Mouse (Mus musculus) CH12.LX (cell line): ENCODE measurements around the gene Znhit2. TPM values are rescaled to one million over a fixed set of nuclear protein-coding genes. Genes with fewer than 3 reads are reported as not detected.
A peak's percentile ranks its signal among the peaks of the same experiment; 100 is the strongest.

ENCODE experiments used
- DNase-seq: peaks from one replicate; pipeline ENCODE4 v3.0.0-alpha.2; 2013; ENCODE audit errors: extremely low read depth
- H3K27ac ChIP-seq: 2 replicates; pipeline ENCODE4 v1.5.1; 2012; ENCODE audit warnings: low read depth, mild to moderate bottlenecking, control low read depth, moderate library complexity; ENCODE audit not compliant: insufficient read depth
- H3K27me3 ChIP-seq: replicated peaks from 2 replicates; pipeline ENCODE3; 2012; ENCODE audit warnings: inconsistent platforms
- H3K36me3 ChIP-seq, 2 experiments: replicated peaks in 1 of 2; 2 replicates each; pipeline versions ENCODE3 to v1.6.1; 2012; ENCODE audit warnings: inconsistent platforms in 1 of 2, low read length in 1 of 2, mild to moderate bottlenecking in 1 of 2, mixed read lengths in 1 of 2, moderate library complexity in 1 of 2; ENCODE audit not compliant: control insufficient read depth in 1 of 2, insufficient read depth in 1 of 2
- H3K4me1 ChIP-seq, 2 experiments: 2 replicates each; pipeline ENCODE4 v1.6.1; 2012; ENCODE audit warnings: inconsistent platforms in 1 of 2, moderate library complexity in 1 of 2; ENCODE audit not compliant: insufficient read depth in 2 of 2, control insufficient read depth in 1 of 2
- H3K4me2 ChIP-seq: 2 replicates; pipeline ENCODE4 v1.6.1; 2012; ENCODE audit warnings: low read depth, mild to moderate bottlenecking, control low read depth; ENCODE audit not compliant: poor library complexity, insufficient read depth, severe bottlenecking
- H3K4me3 ChIP-seq, 3 experiments: fragments of 150-350 bp in 1 of 3; sonication (generic) in 1 of 3; replicated peaks in 1 of 3; 2 replicates each; pipeline versions ENCODE3 to v1.5.1; 2011 to 2012; ENCODE audit warnings: low read depth in 2 of 3, low read length in 2 of 3, mild to moderate bottlenecking in 2 of 3, moderate library complexity in 2 of 3, control low read depth in 1 of 3, improper control_type of control experiment in 1 of 3, inconsistent platforms in 1 of 3, mixed read lengths in 1 of 3; ENCODE audit not compliant: poor library complexity in 1 of 3
- H3K79me2 ChIP-seq: replicated peaks from 2 replicates; pipeline ENCODE4 v1.6.1; 2012; ENCODE audit warnings: mild to moderate bottlenecking, moderate library complexity; ENCODE audit not compliant: control insufficient read depth, poor library complexity, insufficient read depth, severe bottlenecking; ENCODE audit errors: extremely low read depth
- H3K9ac ChIP-seq: 2 replicates; pipeline ENCODE4 v1.6.1; 2012; ENCODE audit warnings: low read depth, mild to moderate bottlenecking, control low read depth, moderate library complexity; ENCODE audit not compliant: insufficient read depth
- H3K9me3 ChIP-seq: replicated peaks from 2 replicates; pipeline ENCODE3; 2012; ENCODE audit warnings: low read length, inconsistent platforms, mixed read lengths
- BHLHE40 ChIP-seq: IDR thresholded peaks from 2 replicates; pipeline ENCODE4 v1.6.1; 2011; ENCODE audit warnings: mild to moderate bottlenecking, low read depth, low read length, improper control_type of control experiment
- CTCF ChIP-seq, 2 experiments: IDR thresholded peaks in 1 of 2; conservative IDR thresholded peaks in 1 of 2; 2 replicates each; pipeline ENCODE4 v1.5.1; 2011 to 2012; ENCODE audit warnings: low read depth in 2 of 2, low read length in 2 of 2, improper control_type of control experiment in 1 of 2, inconsistent platforms in 1 of 2, mild to moderate bottlenecking in 1 of 2, moderate library complexity in 1 of 2
- EP300 ChIP-seq: IDR thresholded peaks from 2 replicates; pipeline ENCODE4 v1.6.1; 2011; ENCODE audit warnings: low read length, improper control_type of control experiment
- MAX ChIP-seq: IDR thresholded peaks from 2 replicates; pipeline ENCODE4 v1.6.1; 2011; ENCODE audit warnings: low read length, improper control_type of control experiment
- NRF1 ChIP-seq: IDR thresholded peaks from 2 replicates; pipeline ENCODE4 v1.6.1; 2014; ENCODE audit warnings: low read depth, mild to moderate bottlenecking, inconsistent platforms, low read length, improper control_type of control experiment, moderate library complexity
- RAD21 ChIP-seq: IDR thresholded peaks from 2 replicates; pipeline ENCODE4 v1.6.1; 2011; ENCODE audit warnings: low read depth, mild to moderate bottlenecking, low read length, improper control_type of control experiment, moderate library complexity
- RCOR1 ChIP-seq: conservative IDR thresholded peaks from 2 replicates; pipeline ENCODE4 v1.6.1; 2012; ENCODE audit warnings: low read depth, mild to moderate bottlenecking, inconsistent platforms, low read length, improper control_type of control experiment
- SMC3 ChIP-seq: IDR thresholded peaks from 2 replicates; pipeline ENCODE4 v1.6.1; 2011; ENCODE audit warnings: low read depth, low read length, improper control_type of control experiment
- UBTF ChIP-seq: IDR thresholded peaks from 2 replicates; pipeline ENCODE4 v1.6.1; 2012; ENCODE audit warnings: low read depth, mild to moderate bottlenecking, inconsistent platforms, low read length, improper control_type of control experiment, moderate library complexity
- ZNF384 ChIP-seq: IDR thresholded peaks from 2 replicates; pipeline ENCODE4 v1.6.1; 2012; ENCODE audit warnings: low read depth, low read length, improper control_type of control experiment, inconsistent platforms
- dilution Hi-C: fragments of 300-500 bp; cut with MboI; formaldehyde crosslinking; loops from 2 replicates; pipeline ENCODE4 v1.14.3; 2020; ENCODE audit warnings: low sequenced_read_pairs; ENCODE audit not compliant: extremely low pct_unique_long_range_greater_than_20kb, extremely low pct_ligation_motif_present
- in situ Hi-C: fragments of 300-500 bp; cut with MboI; formaldehyde crosslinking; loops from 3 replicates; pipeline ENCODE4 v1.14.3; 2019; ENCODE audit warnings: low sequenced_read_pairs, low pct_ligation_motif_present, low pct_unique_long_range_greater_than_20kb, mixed read lengths
- polyA plus RNA-seq: library from polyadenylated mRNA; unstranded; fragments of >175 nt; gene quantifications from 2 replicates; pipeline ENCODE4 v1.2.1, GENCODE M21; 2012; ENCODE audit warnings: low read depth; ENCODE audit not compliant: insufficient read length
- total RNA-seq, 2 experiments: library from RNA; depleted of rRNA; stranded (reverse); fragments of 300-350 nt in 1 of 2; fragments of >200 nt in 1 of 2; gene quantifications; 2 replicates each; pipeline ENCODE4 v1.2.3; 2012 to 2014

The Znhit2 gene
- total and polyA plus RNA-seq, 3 experiments = 20.1 to 29.2 (median 22.6) TPM

- H3K9ac ChIP-seq = no peak overlapping the region
- dilution Hi-C loops (no loop called here), in situ Hi-C loops (loop anchor here (10.0 kb wide), 1 partner anchor 102 kb away; the partner anchor contains the start of gene Pola2)
- peak overlapping the region in 1 of 3 experiments; percentile 53 for H3K4me3 ChIP-seq
- no peak overlapping the region for H3K27ac ChIP-seq
- peaks cover 14 to 44% of the 10 kb centered on the region in 2 experiments for H3K4me1 ChIP-seq
- H3K36me3 ChIP-seq = peaks cover 32 to 52% of the 10 kb centered on the region in 2 experiments
- peaks cover 5% of the 10 kb centered on the region for H3K79me2 ChIP-seq
- no peaks in the 10 kb centered on the region for H3K27me3 ChIP-seq
- no peak for DNase-seq
- H3K9me3 ChIP-seq = no peaks in the 10 kb centered on the region
- H3K4me2 ChIP-seq = peak overlapping the region; percentile 88
- TF ChIP-seq MAX (no peak), UBTF (no peak), BHLHE40 (no peak)
These were observed 5.6 kb downstream of the Znhit2 start for GRCm38 (mm10) chr19:6066571-6066970.

- Histone ChIP-seq H3K79me2 (peaks cover 5% of the 10 kb centered on the region), H3K27me3 (no peaks in the 10 kb centered on the region), H3K9me3 (no peaks in the 10 kb centered on the region), H3K9ac (peak overlapping the region; percentile 30), H3K4me2 (peak overlapping the region; percentile 88), H3K4me1 (peaks cover 14 to 43% of the 10 kb centered on the region in 2 experiments), H3K36me3 (peaks cover 33 to 56% of the 10 kb centered on the region in 2 experiments), H3K4me3 (peak overlapping the region; percentile 42 to 53 (median 47)), H3K27ac (no peak overlapping the region)
- DNase-seq = peak; percentile 88
- dilution Hi-C loops = no loop called here
- in situ Hi-C loops = loop anchor here (10.0 kb wide), 1 partner anchor 102 kb away; the partner anchor contains the start of gene Pola2
- TF ChIP-seq RCOR1 (0 out of 2 replicates have a peak, but pooled peaks have one; percentile 25), SMC3 (peak; percentile 76), NRF1 (0 out of 2 replicates have a peak, but pooled peaks have one; percentile 14), RAD21 (peak; percentile 30), ZNF384 (no peak), EP300 (no peak), CTCF (conservative IDR thresholded peaks at IDR 0.05 in 1 of 2, IDR thresholded peaks at IDR 0.05 in 1 of 2; ENCODE audit: low read depth in 2 of 2, low read length in 2 of 2) (peak; percentile 35 to 89; a peak in 3 of 4 replicates)
These were observed 6.2 kb downstream of the Znhit2 start for GRCm38 (mm10) chr19:6067011-6067723.
